Mouse (Mus musculus): Measurements from ENCODE around the gene Thbs4.

GRCm38 (mm10) chr13:92733741-92734140, 60.9 kb downstream of the Thbs4 start:
- no peak for TF ChIP-seq GATA1 (IDR thresholded peaks at IDR 0.05; ENCODE audit: borderline replicate concordance, low read length)
- no peak for TF ChIP-seq FLI1 (IDR thresholded peaks at IDR 0.05; ENCODE audit: low read length)
